Mouse (Mus musculus) neural tube, embryonic 15.5 days (tissue): Measurements from ENCODE around the gene Med16. TPM values are rescaled to one million over a fixed set of nuclear protein-coding genes. Genes with fewer than 3 reads are reported as not detected.

Experiments
- ATAC-seq: fragments of 200-750 bp; cut with Nextera tagmentation; 2 replicates; pipeline ENCODE4 v1.8.0; 2017; ENCODE audit warnings: mild to moderate bottlenecking, moderate TSS enrichment, moderate library complexity; ENCODE audit not compliant: low FRiP score
- H3K27ac ChIP-seq: fragments of 300-500 bp; sonication (generic); replicated peaks from 2 replicates; pipeline ENCODE4 v1.5.1; 2015; ENCODE audit warnings: mild to moderate bottlenecking, inconsistent platforms
- H3K27me3 ChIP-seq: fragments of 300-500 bp; sonication (generic); replicated peaks from 2 replicates; pipeline ENCODE4 v1.6.1; 2015; ENCODE audit warnings: inconsistent platforms
- H3K36me3 ChIP-seq: fragments of 300-500 bp; sonication (generic); 2 replicates; pipeline ENCODE4 v1.6.1; 2015; ENCODE audit warnings: inconsistent platforms
- H3K4me1 ChIP-seq: fragments of 300-500 bp; sonication (generic); 2 replicates; pipeline ENCODE4 v1.6.1; 2015; ENCODE audit warnings: inconsistent platforms
- H3K4me2 ChIP-seq: fragments of 300-500 bp; sonication (generic); 2 replicates; pipeline ENCODE4 v1.6.1; 2015; ENCODE audit warnings: inconsistent platforms, mild to moderate bottlenecking, moderate library complexity
- H3K4me3 ChIP-seq: fragments of 300-500 bp; sonication (generic); replicated peaks from 2 replicates; pipeline ENCODE4 v1.5.1; 2015; ENCODE audit warnings: mild to moderate bottlenecking, inconsistent platforms
- H3K9ac ChIP-seq: fragments of 300-500 bp; sonication (generic); replicated peaks from 2 replicates; pipeline ENCODE4 v1.6.1; 2015; ENCODE audit warnings: mild to moderate bottlenecking, inconsistent platforms
- H3K9me3 ChIP-seq: fragments of 300-500 bp; sonication (generic); replicated peaks from 2 replicates; pipeline ENCODE4 v1.6.1; 2016; ENCODE audit warnings: inconsistent platforms
- WGBS: fragments of 180-500 bp; shearing (Covaris S2); methylation state at CpG from one replicate; pipeline ENCODE4 v1.1.7; 2015; ENCODE audit warnings: mixed read lengths; 5-methylcytosine and 5-hydroxymethylcytosine counted together
- polyA plus RNA-seq: library from polyadenylated mRNA; unstranded; fragments of >200 nt; fragmentation: Nextera tagmentation; extraction: Ambion mirVana; gene quantifications from 2 replicates; pipeline ENCODE4 v1.2.1, GENCODE M21; 2015

Med16 gene
- polyA plus RNA-seq: 44.9 and 46.7 TPM in 2 replicates

DNA sequence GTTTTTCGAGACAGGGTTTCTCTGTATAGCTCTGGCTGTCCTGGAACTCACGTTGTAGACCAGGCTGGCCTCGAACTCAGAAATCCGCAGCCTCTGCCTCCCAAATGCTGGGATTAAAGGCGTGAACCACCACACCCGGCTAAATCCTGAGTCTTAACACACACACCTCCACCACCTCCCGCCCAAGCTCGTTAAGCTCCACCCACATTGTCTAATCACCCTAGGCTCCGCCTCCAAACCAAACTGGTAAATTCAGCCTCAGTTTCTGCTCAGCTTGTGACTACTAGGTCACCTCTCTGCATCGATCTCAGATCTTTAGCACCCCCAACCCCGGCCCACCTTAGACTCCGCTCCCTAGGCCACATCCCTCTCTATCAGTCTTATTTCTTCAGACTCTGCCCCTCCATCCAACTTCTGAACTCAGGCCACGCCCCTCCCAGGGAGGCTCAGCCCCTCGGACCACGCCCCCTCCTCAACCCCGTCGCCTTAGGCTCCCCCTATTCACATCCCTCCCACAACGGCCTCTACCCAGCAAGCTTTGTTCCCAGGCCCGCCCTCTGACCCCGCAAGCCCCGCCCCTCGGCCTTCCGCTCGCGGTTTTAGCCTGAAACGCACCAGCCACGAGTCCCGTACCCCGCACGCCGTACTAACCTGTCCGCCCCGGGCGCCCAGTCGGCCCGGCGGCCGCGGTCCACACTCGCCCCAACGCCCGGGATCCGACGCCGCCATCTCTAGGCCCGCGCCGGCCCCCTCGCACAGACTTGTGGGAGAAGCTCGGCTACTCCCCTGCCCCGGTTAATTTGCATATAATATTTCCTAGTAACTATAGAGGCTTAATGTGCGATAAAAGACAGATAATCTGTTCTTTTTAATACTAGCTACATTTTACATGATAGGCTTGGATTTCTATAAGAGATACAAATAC lies at the start of gene Med16:
Gene Med16, minus strand, starts transcription at position 757 of the 925 bp plus-strand sequence.
- peak within 1 kb of the TSS; percentile 99 for H3K27ac ChIP-seq
- no peaks in the 10 kb centered on the region for H3K27me3 ChIP-seq
- H3K9ac ChIP-seq: peak within 1 kb of the TSS; percentile 90
- H3K36me3 ChIP-seq: peaks cover 44% of the 10 kb centered on the region
- no peaks in the 10 kb centered on the region for H3K9me3 ChIP-seq
- 1% methylated on average over 52 of the region's 52 CpGs for WGBS
- peak; percentile 95 for ATAC-seq
- peak within 1 kb of the TSS; percentile 61 for H3K4me2 ChIP-seq
- peaks cover 16% of the 10 kb centered on the region for H3K4me1 ChIP-seq
- H3K4me3 ChIP-seq: peak within 1 kb of the TSS; percentile 60

- 4% methylated on average over 21 of the region's 21 CpGs for WGBS
- peak overlapping the region; percentile 33 for H3K4me2 ChIP-seq
- H3K4me1 ChIP-seq: peaks cover 15% of the 10 kb centered on the region
- H3K9me3 ChIP-seq: no peaks in the 10 kb centered on the region
- H3K27ac ChIP-seq: no peak overlapping the region
- H3K9ac ChIP-seq: peak overlapping the region; percentile 20; the same call in 1 of the 2 replicates
- H3K4me3 ChIP-seq: no peak overlapping the region
- H3K27me3 ChIP-seq: no peaks in the 10 kb centered on the region; the same call in 1 of the 2 replicates
- H3K36me3 ChIP-seq: peaks cover 16% of the 10 kb centered on the region
- no peak for ATAC-seq
Measured at GRCm38 (mm10) chr10:79958140-79958816, 49.6 kb upstream of the Med16 start.

GRCm38 (mm10) chr10:79956643-79957154 lies 48.0 kb upstream of the Med16 start:
- 25% methylated on average over 4 of the region's 4 CpGs for WGBS
- Histone ChIP-seq H3K9me3 (no peaks in the 10 kb centered on the region), H3K36me3 (peaks cover 14% of the 10 kb centered on the region), H3K4me2 (no peak overlapping the region), H3K4me1 (peaks cover 15% of the 10 kb centered on the region), H3K4me3 (no peak overlapping the region), H3K27me3 (no peaks in the 10 kb centered on the region; the same call in 1 of the 2 replicates), H3K9ac (no peak overlapping the region), H3K27ac (no peak overlapping the region)
- no peak for ATAC-seq

DNA sequence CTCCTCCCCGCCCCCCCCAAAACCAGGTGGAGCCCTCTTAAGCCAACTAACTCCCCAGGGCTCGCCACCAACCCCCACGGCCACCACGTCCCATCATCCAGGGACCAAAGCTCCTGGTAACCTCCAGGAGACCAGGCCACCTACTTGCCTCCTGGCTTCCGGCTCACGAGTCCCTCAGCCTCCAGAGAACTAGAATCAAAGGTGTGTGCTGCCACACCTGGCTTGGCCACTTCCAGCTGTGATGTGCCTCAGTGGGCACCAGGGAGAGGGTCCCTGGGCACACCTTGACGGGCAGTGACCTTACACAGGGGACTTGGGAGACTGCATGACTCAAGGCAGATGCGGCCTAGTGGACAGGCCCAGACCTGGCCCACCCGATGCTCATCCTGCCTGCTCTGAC lies 47.0 kb upstream of the Med16 start:
- H3K4me2 ChIP-seq: no peak overlapping the region
- no peak overlapping the region for H3K27ac ChIP-seq
- 77% methylated on average over 9 of the region's 9 CpGs for WGBS
- no peaks in the 10 kb centered on the region for H3K9me3 ChIP-seq
- H3K4me3 ChIP-seq: no peak overlapping the region
- H3K27me3 ChIP-seq: no peaks in the 10 kb centered on the region; the same call in 1 of the 2 replicates
- ATAC-seq: no peak
- peaks cover 6% of the 10 kb centered on the region for H3K4me1 ChIP-seq
- peaks cover 21% of the 10 kb centered on the region for H3K36me3 ChIP-seq
- no peak overlapping the region for H3K9ac ChIP-seq

DNA sequence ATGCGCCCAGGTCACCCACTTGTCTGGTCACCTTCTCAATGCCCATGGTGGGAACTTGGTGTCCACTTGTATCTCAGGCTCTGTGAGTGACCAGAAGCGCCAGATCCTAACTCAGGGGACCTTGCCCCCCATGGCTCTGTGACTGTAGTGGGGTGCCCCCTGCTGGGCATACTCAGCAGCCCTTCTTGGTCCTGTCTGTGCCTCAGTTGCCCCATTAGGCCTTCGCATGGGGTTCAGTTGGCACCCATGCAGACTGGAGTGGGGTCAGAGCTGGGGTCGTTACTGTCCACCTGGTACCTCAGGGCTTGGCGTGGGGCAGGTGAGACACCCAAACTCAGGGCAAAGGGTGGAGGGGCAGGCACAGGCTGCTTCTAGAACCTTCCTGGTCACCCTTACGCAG lies 45.2 kb upstream of the Med16 start:
- no peak for ATAC-seq
- Histone ChIP-seq H3K4me1 (peaks cover 4% of the 10 kb centered on the region; the same call in 1 of the 2 replicates), H3K4me2 (no peak overlapping the region), H3K27me3 (no peaks in the 10 kb centered on the region; the same call in 1 of the 2 replicates), H3K9ac (no peak overlapping the region), H3K4me3 (no peak overlapping the region), H3K36me3 (peaks cover 38% of the 10 kb centered on the region), H3K27ac (no peak overlapping the region), H3K9me3 (no peaks in the 10 kb centered on the region)
- WGBS: 91% methylated on average over 6 of the region's 6 CpGs

DNA sequence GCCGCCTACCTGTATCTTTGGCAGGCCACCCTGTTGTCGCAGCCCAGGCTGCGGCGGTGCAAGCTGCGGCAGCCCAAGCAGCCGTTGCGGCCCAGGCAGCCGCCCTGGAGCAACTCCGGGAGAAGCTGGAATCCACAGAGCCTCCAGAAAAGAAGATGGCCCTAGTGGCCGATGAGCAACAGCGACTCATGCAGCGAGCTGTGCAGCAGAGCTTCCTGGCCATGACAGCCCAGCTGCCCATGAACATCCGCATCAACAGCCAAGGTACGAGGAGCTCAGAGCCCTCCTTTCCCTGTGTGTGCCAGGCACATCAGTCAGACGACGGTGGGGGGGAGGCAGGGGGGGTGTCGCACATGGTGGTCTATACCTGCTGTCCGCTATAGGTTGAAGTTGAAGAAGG lies 41.9 kb upstream of the Med16 start:
- WGBS: 88% methylated on average over 18 of the region's 18 CpGs
- Histone ChIP-seq H3K36me3 (peaks cover 44% of the 10 kb centered on the region), H3K27ac (no peak overlapping the region), H3K9me3 (no peaks in the 10 kb centered on the region), H3K27me3 (no peaks in the 10 kb centered on the region), H3K9ac (no peak overlapping the region), H3K4me1 (peaks cover 14% of the 10 kb centered on the region), H3K4me2 (no peak overlapping the region), H3K4me3 (no peak overlapping the region)
- ATAC-seq: no peak

DNA sequence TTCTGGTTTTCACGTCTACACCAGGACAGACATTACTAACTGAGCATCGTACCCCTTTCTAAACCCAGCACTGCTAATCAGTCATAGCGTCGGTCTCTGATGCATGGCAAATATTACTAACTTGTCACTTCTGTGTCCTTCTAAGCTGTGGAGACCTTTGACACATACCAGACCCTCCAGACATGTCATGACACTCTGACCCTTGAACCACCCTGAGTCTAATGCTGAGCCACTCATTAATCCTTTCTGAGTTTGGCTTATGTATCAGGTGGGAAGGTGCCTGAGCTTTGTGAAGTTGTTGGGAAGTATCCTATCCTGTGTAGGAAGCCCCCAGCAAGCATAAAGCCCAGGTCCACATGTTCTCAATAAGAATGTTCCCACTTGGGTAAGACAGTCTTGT lies 41.1 kb upstream of the Med16 start:
- peaks cover 21% of the 10 kb centered on the region for H3K4me1 ChIP-seq
- H3K4me2 ChIP-seq: no peak overlapping the region
- 92% methylated on average over 4 of the region's 4 CpGs for WGBS
- no peaks in the 10 kb centered on the region for H3K27me3 ChIP-seq
- H3K36me3 ChIP-seq: peaks cover 44% of the 10 kb centered on the region
- no peak for ATAC-seq
- no peak overlapping the region for H3K4me3 ChIP-seq
- no peak overlapping the region for H3K9ac ChIP-seq
- H3K9me3 ChIP-seq: no peaks in the 10 kb centered on the region
- no peak overlapping the region for H3K27ac ChIP-seq

GRCm38 (mm10) chr10:79947502-79947901 lies 38.8 kb upstream of the Med16 start:
- H3K27ac ChIP-seq: no peak overlapping the region
- no peaks in the 10 kb centered on the region for H3K9me3 ChIP-seq
- no peak overlapping the region for H3K9ac ChIP-seq
- no peaks in the 10 kb centered on the region for H3K27me3 ChIP-seq
- no peak overlapping the region for H3K4me3 ChIP-seq
- peaks cover 33% of the 10 kb centered on the region for H3K4me1 ChIP-seq
- ATAC-seq: no peak
- H3K36me3 ChIP-seq: peaks cover 36% of the 10 kb centered on the region
- H3K4me2 ChIP-seq: no peak overlapping the region
- 61% methylated on average over 6 of the region's 6 CpGs for WGBS

DNA sequence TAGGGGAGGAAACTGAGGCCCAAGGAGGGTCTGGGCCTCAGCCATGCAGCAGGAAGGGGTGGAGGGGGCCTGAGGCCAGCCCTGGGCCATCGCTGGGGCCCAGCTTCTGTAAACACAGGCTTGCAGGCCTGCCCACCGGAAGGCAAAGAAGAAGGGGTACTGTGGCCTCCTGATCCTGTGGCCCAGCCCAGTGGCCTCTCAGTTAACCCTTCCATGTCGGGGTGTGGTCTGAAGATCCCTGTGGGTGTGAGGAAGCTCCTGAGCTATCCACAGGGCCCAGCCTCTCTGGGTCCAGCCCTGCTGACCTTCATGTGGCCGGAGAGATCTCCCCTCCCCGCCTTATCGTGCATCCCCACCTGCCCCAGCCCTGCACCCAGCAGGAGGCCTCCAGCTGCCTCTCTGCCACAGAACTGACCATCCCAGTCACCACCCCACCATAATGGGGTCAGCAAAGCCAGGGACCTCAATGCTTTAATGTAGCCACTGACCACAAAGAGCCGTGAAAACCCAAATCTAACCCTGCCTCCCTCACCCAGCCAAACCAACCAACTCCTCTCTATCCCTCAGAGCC lies 38.1 kb upstream of the Med16 start:
- WGBS: 19% methylated on average over 7 of the region's 7 CpGs
- H3K9me3 ChIP-seq: no peaks in the 10 kb centered on the region
- no peak for ATAC-seq
- no peak overlapping the region for H3K9ac ChIP-seq
- no peak overlapping the region for H3K4me3 ChIP-seq
- H3K27ac ChIP-seq: no peak overlapping the region
- peaks cover 37% of the 10 kb centered on the region for H3K36me3 ChIP-seq
- no peak overlapping the region for H3K4me2 ChIP-seq
- H3K27me3 ChIP-seq: no peaks in the 10 kb centered on the region
- peaks cover 33% of the 10 kb centered on the region for H3K4me1 ChIP-seq

- WGBS: 22% methylated on average over 16 of the region's 16 CpGs
- H3K4me2 ChIP-seq: no peak overlapping the region
- H3K27ac ChIP-seq: 0 out of 2 replicates have a peak overlapping the region, but pooled peaks have one; percentile 18
- H3K36me3 ChIP-seq: peaks cover 26% of the 10 kb centered on the region
- H3K9ac ChIP-seq: no peak overlapping the region
- no peaks in the 10 kb centered on the region for H3K9me3 ChIP-seq
- no peak for ATAC-seq
- no peaks in the 10 kb centered on the region for H3K27me3 ChIP-seq
- no peak overlapping the region for H3K4me3 ChIP-seq
- H3K4me1 ChIP-seq: peaks cover 35% of the 10 kb centered on the region
Measured at GRCm38 (mm10) chr10:79945507-79946234, 36.9 kb upstream of the Med16 start.

GRCm38 (mm10) chr10:79943471-79943901 lies 34.8 kb upstream of the Med16 start:
- Histone ChIP-seq H3K9me3 (no peaks in the 10 kb centered on the region), H3K4me1 (peaks cover 41% of the 10 kb centered on the region), H3K27me3 (no peaks in the 10 kb centered on the region), H3K9ac (no peak overlapping the region), H3K4me3 (no peak overlapping the region), H3K27ac (no peak overlapping the region), H3K36me3 (peaks cover 8% of the 10 kb centered on the region), H3K4me2 (no peak overlapping the region)
- 66% methylated on average over 9 of the region's 9 CpGs for WGBS
- no peak for ATAC-seq
